8 mouse cellular contexts compared by ENCODE assay signal in genomic region chr7:101998194-101998927, GRCm38 (mm10). TPM values are rescaled to one million over a fixed set of nuclear protein-coding genes. Genes with fewer than 3 reads are reported as not detected.
A peak's percentile ranks its signal among the peaks of the same experiment; 100 is the strongest.
DNase-seq lines count a peak whose midpoint lies in the region; ATAC-seq and TF ChIP-seq lines count a peak whose summit lies in the region.

No protein-coding gene starts in this region.

- H3K9ac ChIP-seq in forebrain, embryonic 15.5 days (replicated peaks) = no peak overlapping the region

- peak; percentile 40 for ATAC-seq in G1E (ENCODE audit: extremely low read depth, insufficient number of reproducible peaks, low FRiP score, poor library complexity, severe bottlenecking)
- peak; percentile 51 for ATAC-seq in cerebellum, adult (ENCODE audit: insufficient number of reproducible peaks, low FRiP score, low TSS enrichment)
- ATAC-seq in forebrain, embryonic 15.5 days (replicated peaks) = peak; percentile 20; the same call in 1 of the 2 replicates

- TF ChIP-seq CTCF in G1E (IDR thresholded peaks at IDR 0.05; ENCODE audit: low read depth, low read length) = peak; percentile 91

- no peak overlapping the region for H3K4me3 ChIP-seq in G1E (ENCODE audit: low read depth, low read length)
- no peak overlapping the region for H3K4me3 ChIP-seq in forebrain, embryonic 15.5 days

- no peaks in the 10 kb centered on the region for H3K27me3 ChIP-seq in G1E (ENCODE audit: insufficient read depth, low read length)
- no peaks in the 10 kb centered on the region for H3K27me3 ChIP-seq in forebrain, embryonic 15.5 days

- no peak overlapping the region for H3K4me2 ChIP-seq in forebrain, embryonic 15.5 days (replicated peaks)

- WGBS in forebrain, embryonic 15.5 days = 66% methylated on average over 14 of the region's 14 CpGs

- H3K27ac ChIP-seq in forebrain, embryonic 15.5 days (replicated peaks) = no peak overlapping the region

- peaks cover 11% of the 10 kb centered on the region; the same call in 1 of the 2 replicates for H3K4me1 ChIP-seq in G1E (ENCODE audit: insufficient read depth, low read depth, low read length)
- H3K4me1 ChIP-seq in forebrain, embryonic 15.5 days = no peaks in the 10 kb centered on the region

- H3K36me3 ChIP-seq in G1E (replicated peaks) = peaks cover 98% of the 10 kb centered on the region
- peaks cover 96% of the 10 kb centered on the region for H3K36me3 ChIP-seq in forebrain, embryonic 15.5 days

- peak; percentile 67 for DNase-seq in G1E (ENCODE audit: low spot score)
- peak; percentile 91 for DNase-seq in heart, postnatal 4 days
- DNase-seq in layer of hippocampus, adult 9-11 months = peak; percentile 82
- peak; percentile 93 for DNase-seq in lung, postnatal 10 days
- peak; percentile 86 for DNase-seq in retina, embryonic 14.5 days (ENCODE audit: low spot score)
- DNase-seq in thymus, postnatal 25 days = peak; percentile 78

- no peaks in the 10 kb centered on the region for H3K9me3 ChIP-seq in G1E (replicated peaks)
- no peaks in the 10 kb centered on the region for H3K9me3 ChIP-seq in forebrain, embryonic 15.5 days

RNA-seq across cellular contexts. Expression of gene Il18bp, which starts 20.1 kb away (rescaled TPM):
- total RNA-seq in G1E (2014; fragmentation: Nextera tagmentation) (4.2 and 6.5 TPM in 2 replicates), G1E (2017) (2.5 and 2.7 TPM in 2 replicates)
- polyA plus RNA-seq in G1E (2012) = 1.8 TPM in 2 replicates
- polyA plus RNA-seq in forebrain, embryonic 15.5 days (2015; fragmentation: Nextera tagmentation; extraction: Ambion mirVana) = 3.4 and 4.4 TPM in 2 replicates
- 1 to 10 TPM; 3.6 to 4.1 TPM for total RNA-seq in heart, postnatal 4 days (2021)
